Mouse (Mus musculus) gastrocnemius, postnatal 10 days (tissue): Measurements from ENCODE around the gene Gm14444. TPM values are rescaled to one million over a fixed set of nuclear protein-coding genes. Genes with fewer than 3 reads are reported as not detected.
"Not testable (repeated sequence)": the region's sequence is repeated elsewhere in the genome, so short reads cannot be mapped to it uniquely, and the experiment has no call there.

ENCODE experiments used
- DNase-seq: peaks from one replicate; pipeline ENCODE4 v3.0.0; 2021; ENCODE audit warnings: mixed read lengths
- long read RNA-seq, 2 experiments: library from polyadenylated mRNA; stranded (forward); transcript quantifications; one replicate each; pipeline ENCODE4 v2.0.0; 2021
- total RNA-seq, 2 experiments: library from RNA; stranded (reverse); gene quantifications; 2 replicates each; pipeline ENCODE4 v1.2.3; 2021

The Gm14444 gene
- total RNA-seq, result under 1 TPM in 1 of 2 experiments, not detected in 1; 0.61 TPM
- long read RNA-seq, experiment 1, result 0 reads
- long read RNA-seq, experiment 2, result 0 reads

DNA sequence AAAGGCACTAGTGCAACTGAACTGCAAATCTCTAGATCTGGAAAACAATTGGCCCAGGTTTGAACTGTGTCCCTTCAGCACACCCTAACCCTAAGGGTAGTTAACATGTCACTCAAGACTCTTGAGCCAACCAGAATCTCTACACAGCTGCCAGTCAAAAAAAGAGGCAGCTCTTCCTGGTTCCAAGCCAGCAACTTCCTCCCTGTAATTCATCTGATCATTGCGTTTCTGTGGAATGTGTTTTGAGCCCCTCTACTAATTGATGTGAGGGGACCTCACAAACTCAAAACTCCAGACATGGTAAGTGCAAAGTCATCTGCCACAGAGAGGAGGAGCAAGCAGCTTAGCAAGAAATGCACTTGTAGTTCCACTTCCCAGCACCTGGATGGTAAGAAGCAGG is at the start of gene Gm14444:
Gm14444 (plus strand) TSS at position 220 of the 400 bp plus-strand sequence.
- DNase-seq, result not testable (repeated sequence)

- not testable (repeated sequence) for DNase-seq
These were observed 44.6 kb upstream of the Gm14444 start for GRCm38 (mm10) chr2:174965466-174965865.

- not testable (repeated sequence) for DNase-seq
These were observed 34.2 kb downstream of the Gm14444 start for GRCm38 (mm10) chr2:175044268-175044667.

GRCm38 (mm10) chr2:175067681-175068261 is 57.7 kb downstream of the Gm14444 start, which contains the start of gene Gm14393:
Gene Gm14393 (minus strand): TSS chr2:175067781.
- not testable (repeated sequence) for DNase-seq

Other genes starting within 250 kb of the Gm14444 start
- 1 to 10 TPM; 8.6 to 8.8 TPM for gene Edn3, start 249.6 kb upstream of the Gm14444 start, total RNA-seq
- gene Gm14393, start 57.5 kb downstream of the Gm14444 start, total RNA-seq, result 1 to 10 TPM in 1 of 2 experiments, not detected in 1; 1.2 TPM
- 1 to 10 TPM; 5.8 to 8.7 TPM for gene Gm14399, start 131.8 kb downstream of the Gm14444 start, total RNA-seq
- gene Gm14443, start 165.6 kb downstream of the Gm14444 start, total RNA-seq, result 1 to 10 TPM in 1 of 2 experiments, under 1 TPM in 1; 0.94 to 1.1 TPM
- gene Gm14391, start 196.7 kb downstream of the Gm14444 start, total RNA-seq, result 10 to 100 TPM; 26.3 to 40.4 TPM